In the genomic region with DNA sequence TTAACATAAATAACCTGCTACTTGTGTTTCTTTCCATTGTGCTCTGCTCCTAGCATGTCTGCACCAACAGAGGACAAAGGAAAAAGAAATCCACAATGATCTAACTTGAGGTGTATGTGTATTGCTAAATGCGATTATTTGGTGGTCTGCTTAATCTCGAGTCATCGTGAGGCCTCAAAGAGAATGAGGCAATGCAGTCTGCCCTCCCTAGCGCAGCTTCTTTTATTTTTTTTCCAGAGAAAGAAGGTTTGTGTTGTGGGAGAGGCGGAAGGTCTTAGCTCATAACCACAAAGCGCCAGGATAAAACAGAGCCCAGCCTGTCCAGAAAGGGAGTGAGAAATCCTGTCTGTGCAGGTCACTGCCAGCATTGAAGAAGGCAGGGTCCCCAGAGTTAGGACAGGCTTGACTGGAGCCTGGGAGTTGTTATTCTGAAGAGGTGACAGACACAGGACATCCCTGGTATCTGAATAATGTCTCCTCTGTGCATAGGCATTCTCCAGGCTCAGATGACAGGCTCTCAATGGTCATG, we compare ENCODE assay signal across 15 mouse cellular contexts.
A peak's percentile ranks its signal among the peaks of the same experiment; 100 is the strongest.
DNase-seq lines count a peak whose midpoint lies in the region; ATAC-seq lines count a peak whose summit lies in the region.
"Had no signal": no experiment of that assay in that cellular context is flagged by ENCODE, and none has a peak within 500 bp of the region (broad histone marks: within the 10 kb centered on the region; RNA-seq: fewer than 3 reads in every experiment).

No protein-coding gene starts in this region.

- peak; percentile 11 for DNase-seq in hindbrain, embryonic 11.5 days (ENCODE audit: low spot score)
- DNase-seq in embryo, embryonic 11 days, result peak; percentile 10
- peak; percentile 40 for DNase-seq in midbrain, embryonic 14.5 days
- DNase-seq in adipocyte (ENCODE audit: low spot score), result no peak
- no peak for DNase-seq in natural killer cell, adult 2 months (ENCODE audit: low spot score in 2 of 2)
- DNase-seq: adrenal gland, postnatal 25 days; cerebellum, adult 8-10 months; heart, postnatal 14 days; right cerebral cortex, postnatal 25 days had no signal

- no peaks in the 10 kb centered on the region for H3K27me3 ChIP-seq in hindbrain, embryonic 11.5 days (ENCODE audit: control insufficient read depth, insufficient read depth, low read length)
- H3K27me3 ChIP-seq in hindbrain, embryonic 16.5 days (replicated peaks; ENCODE audit: control insufficient read depth, insufficient read depth, low read length), result no peaks in the 10 kb centered on the region
- H3K27me3 ChIP-seq in forebrain, embryonic 13.5 days, result 0 out of 2 replicates have a peak, but pooled peaks cover 4% of the 10 kb centered on the region
- no peaks in the 10 kb centered on the region for H3K27me3 ChIP-seq in midbrain, embryonic 14.5 days (ENCODE audit: control insufficient read depth, insufficient read depth, low read length)
- H3K27me3 ChIP-seq: CH12.LX; embryonic facial prominence, embryonic 13.5 days; limb, embryonic 15.5 days; lung, embryonic 15.5 days had no signal

- H3K9ac ChIP-seq in hindbrain, embryonic 11.5 days (ENCODE audit: low read depth, low read length), result no peak overlapping the region
- H3K9ac ChIP-seq in hindbrain, embryonic 16.5 days (ENCODE audit: low read depth, low read length), result no peak overlapping the region; the same call in 1 of the 2 replicates
- H3K9ac ChIP-seq in forebrain, embryonic 13.5 days, result 0 out of 2 replicates have a peak overlapping the region, but pooled peaks have one; percentile 26
- no peak overlapping the region for H3K9ac ChIP-seq in midbrain, embryonic 14.5 days (replicated peaks; ENCODE audit: low read length)
- H3K9ac ChIP-seq: embryonic facial prominence, embryonic 13.5 days; limb, embryonic 15.5 days; lung, embryonic 15.5 days had no signal

- no peaks in the 10 kb centered on the region; the same call in 1 of the 2 replicates for H3K4me1 ChIP-seq in hindbrain, embryonic 11.5 days (replicated peaks; ENCODE audit: control insufficient read depth, insufficient read depth, low read length)
- H3K4me1 ChIP-seq in hindbrain, embryonic 16.5 days (ENCODE audit: control insufficient read depth, insufficient read depth, low read depth, low read length), result no peaks in the 10 kb centered on the region
- H3K4me1 ChIP-seq in forebrain, embryonic 13.5 days, result peaks cover 16% of the 10 kb centered on the region
- peaks cover 17% of the 10 kb centered on the region for H3K4me1 ChIP-seq in midbrain, embryonic 14.5 days (ENCODE audit: control insufficient read depth, insufficient read depth, low read length)

- H3K9me3 ChIP-seq in hindbrain, embryonic 11.5 days (ENCODE audit: control insufficient read depth, low read length), result no peaks in the 10 kb centered on the region
- no peaks in the 10 kb centered on the region for H3K9me3 ChIP-seq in hindbrain, embryonic 16.5 days (ENCODE audit: control insufficient read depth, low read length)
- no peaks in the 10 kb centered on the region for H3K9me3 ChIP-seq in forebrain, embryonic 13.5 days (replicated peaks)
- no peaks in the 10 kb centered on the region for H3K9me3 ChIP-seq in midbrain, embryonic 14.5 days (ENCODE audit: control insufficient read depth, low read length)
- H3K9me3 ChIP-seq: embryonic facial prominence, embryonic 13.5 days; limb, embryonic 15.5 days; lung, embryonic 15.5 days had no signal

- no peaks in the 10 kb centered on the region for H3K36me3 ChIP-seq in hindbrain, embryonic 11.5 days (ENCODE audit: control insufficient read depth, insufficient read depth, low read length)
- H3K36me3 ChIP-seq in hindbrain, embryonic 16.5 days (ENCODE audit: control insufficient read depth, insufficient read depth, low read length), result no peaks in the 10 kb centered on the region
- H3K36me3 ChIP-seq in forebrain, embryonic 13.5 days (ENCODE audit: poor library complexity, severe bottlenecking), result no peaks in the 10 kb centered on the region
- H3K36me3 ChIP-seq in midbrain, embryonic 14.5 days (ENCODE audit: control insufficient read depth, insufficient read depth, low read length), result no peaks in the 10 kb centered on the region
- H3K36me3 ChIP-seq: embryonic facial prominence, embryonic 13.5 days; limb, embryonic 15.5 days; lung, embryonic 15.5 days had no signal

- H3K4me2 ChIP-seq in hindbrain, embryonic 11.5 days (replicated peaks; ENCODE audit: low read depth, low read length), result no peak overlapping the region
- H3K4me2 ChIP-seq in hindbrain, embryonic 16.5 days (ENCODE audit: low read length), result no peak overlapping the region
- H3K4me2 ChIP-seq in forebrain, embryonic 13.5 days, result no peak overlapping the region
- H3K4me2 ChIP-seq in midbrain, embryonic 14.5 days (ENCODE audit: low read length), result no peak overlapping the region
- H3K4me2 ChIP-seq: embryonic facial prominence, embryonic 13.5 days; limb, embryonic 15.5 days; lung, embryonic 15.5 days had no signal

- H3K4me3 ChIP-seq in hindbrain, embryonic 11.5 days (ENCODE audit: low read depth, low read length), result no peak overlapping the region
- no peak overlapping the region for H3K4me3 ChIP-seq in hindbrain, embryonic 16.5 days (ENCODE audit: low read length)
- no peak overlapping the region for H3K4me3 ChIP-seq in forebrain, embryonic 13.5 days
- no peak overlapping the region for H3K4me3 ChIP-seq in midbrain, embryonic 14.5 days (replicated peaks; ENCODE audit: low read depth, low read length)
- H3K4me3 ChIP-seq: embryonic facial prominence, embryonic 13.5 days; limb, embryonic 15.5 days; lung, embryonic 15.5 days had no signal

- ATAC-seq in hindbrain, embryonic 11.5 days (ENCODE audit: low FRiP score), result peak; percentile 51; the same call in 1 of the 2 replicates
- no peak for ATAC-seq in hindbrain, embryonic 16.5 days
- ATAC-seq in forebrain, embryonic 13.5 days, result peak; percentile 36; the same call in 1 of the 2 replicates
- peak; percentile 46; the same call in 1 of the 2 replicates for ATAC-seq in midbrain, embryonic 14.5 days (ENCODE audit: low FRiP score, low TSS enrichment)

- WGBS in hindbrain, embryonic 11.5 days, result 60% methylated on average over 6 of the region's 6 CpGs
- WGBS in hindbrain, embryonic 16.5 days, result 62% methylated on average over 6 of the region's 6 CpGs
- WGBS in forebrain, embryonic 13.5 days, result 25% methylated on average over 6 of the region's 6 CpGs
- WGBS in midbrain, embryonic 14.5 days, result 32% methylated on average over 6 of the region's 6 CpGs

- H3K27ac ChIP-seq in hindbrain, embryonic 11.5 days (ENCODE audit: low read depth, low read length), result no peak overlapping the region
- no peak overlapping the region for H3K27ac ChIP-seq in hindbrain, embryonic 16.5 days (ENCODE audit: low read depth, low read length)
- H3K27ac ChIP-seq in forebrain, embryonic 13.5 days, result no peak overlapping the region
- no peak overlapping the region for H3K27ac ChIP-seq in midbrain, embryonic 14.5 days (replicated peaks; ENCODE audit: low read depth, low read length)
- H3K27ac ChIP-seq: embryonic facial prominence, embryonic 13.5 days; limb, embryonic 15.5 days; lung, embryonic 15.5 days had no signal

Comparison
In these comparisons a context has a peak if more than half of its experiments do, and no peak if none do; other contexts are left out.
1. DNase-seq: peak in hindbrain, embryonic 11.5 days (single experiment), embryo, embryonic 11 days (single experiment) and midbrain, embryonic 14.5 days (single experiment); none in adipocyte (single experiment) and natural killer cell, adult 2 months (0 of 2).